Mouse (Mus musculus) MEL (cell line): ENCODE measurements at regions not wholly inside any gene's neighbourhood (a gene's known extent, or its start where the extent isn't known, plus 50 kb on each side); places are given as distances from the start of the nearest gene placed in this dataset.

Experiments
- DNase-seq: peaks from one replicate; pipeline ENCODE4 v3.0.0; 2011; ENCODE audit warnings: low read depth, low spot score
- H3K27ac ChIP-seq: 2 replicates; pipeline ENCODE4 v1.5.1; 2012; ENCODE audit warnings: low read depth, mild to moderate bottlenecking, control low read depth, low read length, moderate library complexity; ENCODE audit not compliant: control insufficient read depth
- H3K27me3 ChIP-seq, 2 experiments: fragments of 150-350 bp in 1 of 2; sonication (generic) in 1 of 2; 2 replicates each; pipeline ENCODE4 v1.6.1; 2012; ENCODE audit warnings: low read length in 2 of 2, mild to moderate bottlenecking in 2 of 2, improper control_type of control experiment in 1 of 2, moderate library complexity in 1 of 2; ENCODE audit not compliant: insufficient read depth in 2 of 2, control insufficient read depth in 1 of 2
- H3K36me3 ChIP-seq, 2 experiments: 2 replicates each; pipeline ENCODE4 v1.6.1; 2012 to 2014; ENCODE audit warnings: low read length in 2 of 2, improper control_type of control experiment in 1 of 2, inconsistent platforms in 1 of 2, mild to moderate bottlenecking in 1 of 2; ENCODE audit not compliant: insufficient read depth in 2 of 2, control insufficient read depth in 1 of 2
- H3K4me1 ChIP-seq, 2 experiments: fragments of 150-350 bp in 1 of 2; sonication (generic) in 1 of 2; 2 replicates each; pipeline ENCODE4 v1.6.1; 2012; ENCODE audit warnings: low read length in 2 of 2, improper control_type of control experiment in 1 of 2, mild to moderate bottlenecking in 1 of 2; ENCODE audit not compliant: insufficient read depth in 2 of 2, control insufficient read depth in 1 of 2
- H3K4me3 ChIP-seq, 2 experiments: fragments of 150-350 bp in 1 of 2; sonication (generic) in 1 of 2; 2 replicates each; pipeline ENCODE4 v1.5.1; 2012; ENCODE audit warnings: low read depth in 2 of 2, low read length in 2 of 2, mild to moderate bottlenecking in 2 of 2, moderate library complexity in 2 of 2, control low read depth in 1 of 2, improper control_type of control experiment in 1 of 2; ENCODE audit not compliant: control insufficient read depth in 1 of 2, insufficient read depth in 1 of 2
- H3K79me2 ChIP-seq: 2 replicates; pipeline ENCODE4 v1.6.1; 2012; ENCODE audit warnings: mild to moderate bottlenecking, low read length, moderate library complexity; ENCODE audit not compliant: control insufficient read depth, poor library complexity, insufficient read depth
- H3K9ac ChIP-seq: 2 replicates; pipeline ENCODE4 v1.6.1; 2012; ENCODE audit warnings: low read depth, mild to moderate bottlenecking, control low read depth, low read length, moderate library complexity; ENCODE audit not compliant: control insufficient read depth, poor library complexity, severe bottlenecking
- H3K9me3 ChIP-seq: fragments of 150-350 bp; sonication (generic); replicated peaks from 2 replicates; pipeline ENCODE4 v1.6.1; 2012; ENCODE audit warnings: mild to moderate bottlenecking, low read length, improper control_type of control experiment, moderate library complexity; ENCODE audit not compliant: insufficient read depth
- BHLHE40 ChIP-seq: IDR thresholded peaks from 2 replicates; pipeline ENCODE4 v1.6.1; 2012; ENCODE audit warnings: low read depth, mild to moderate bottlenecking, inconsistent platforms, low read length, improper control_type of control experiment, borderline replicate concordance
- CHD2 ChIP-seq: IDR thresholded peaks from 2 replicates; pipeline ENCODE4 v1.6.1; 2011; ENCODE audit warnings: low read length, improper control_type of control experiment
- E2F4 ChIP-seq: IDR thresholded peaks from 2 replicates; pipeline ENCODE4 v1.6.1; 2011; ENCODE audit warnings: low read depth, low read length, improper control_type of control experiment, borderline replicate concordance
- ETS1 ChIP-seq: IDR thresholded peaks from 2 replicates; pipeline ENCODE4 v1.6.1; 2012; ENCODE audit warnings: low read depth, mild to moderate bottlenecking, inconsistent platforms, low read length, improper control_type of control experiment, moderate library complexity
- GABPA ChIP-seq: IDR thresholded peaks from 2 replicates; pipeline ENCODE4 v1.6.1; 2012; ENCODE audit warnings: low read depth, mild to moderate bottlenecking, inconsistent platforms, low read length, improper control_type of control experiment, moderate library complexity
- GATA1 ChIP-seq: IDR thresholded peaks from 2 replicates; pipeline ENCODE4 v1.6.1; 2011; ENCODE audit warnings: low read depth, low read length, improper control_type of control experiment
- KAT2A ChIP-seq: conservative IDR thresholded peaks from 2 replicates; pipeline ENCODE4 v1.6.1; 2012; ENCODE audit warnings: low read depth, low read length, improper control_type of control experiment, inconsistent platforms
- MAZ ChIP-seq: IDR thresholded peaks from 2 replicates; pipeline ENCODE4 v1.6.1; 2012; ENCODE audit warnings: low read depth, mild to moderate bottlenecking, inconsistent platforms, low read length, improper control_type of control experiment
- MEF2A ChIP-seq: IDR thresholded peaks from 2 replicates; pipeline ENCODE4 v1.6.1; 2014; ENCODE audit warnings: low read depth, mild to moderate bottlenecking, inconsistent platforms, low read length, improper control_type of control experiment; ENCODE audit not compliant: poor library complexity, insufficient replicate concordance, severe bottlenecking; ENCODE audit errors: extremely low read depth
- MYB ChIP-seq: IDR thresholded peaks from 2 replicates; pipeline ENCODE4 v1.6.1; 2011; ENCODE audit warnings: mild to moderate bottlenecking, low read depth, low read length, improper control_type of control experiment
- NELFE ChIP-seq: IDR thresholded peaks from 2 replicates; pipeline ENCODE4 v1.6.1; 2011; ENCODE audit warnings: low read depth, low read length, improper control_type of control experiment
- NRF1 ChIP-seq: IDR thresholded peaks from 2 replicates; pipeline ENCODE4 v1.6.1; 2014; ENCODE audit warnings: low read depth, mild to moderate bottlenecking, inconsistent platforms, low read length, improper control_type of control experiment, moderate library complexity; ENCODE audit not compliant: poor library complexity, insufficient read depth, severe bottlenecking
- POLR2A ChIP-seq, 2 experiments: IDR thresholded peaks; 2 replicates each; pipeline ENCODE4 v1.6.1; 2011 to 2012; ENCODE audit warnings: low read length in 2 of 2, mild to moderate bottlenecking in 2 of 2, control low read depth in 1 of 2, improper control_type of control experiment in 1 of 2, low read depth in 1 of 2, moderate library complexity in 1 of 2; ENCODE audit not compliant: control insufficient read depth in 1 of 2, insufficient read depth in 1 of 2, poor library complexity in 1 of 2
- RAD21 ChIP-seq: IDR thresholded peaks from 2 replicates; pipeline ENCODE4 v1.6.1; 2011; ENCODE audit warnings: mild to moderate bottlenecking, low read depth, low read length, improper control_type of control experiment
- RCOR1 ChIP-seq: IDR thresholded peaks from 2 replicates; pipeline ENCODE4 v1.6.1; 2012; ENCODE audit warnings: low read depth, mild to moderate bottlenecking, inconsistent platforms, low read length, improper control_type of control experiment
- SMC3 ChIP-seq: IDR thresholded peaks from 2 replicates; pipeline ENCODE4 v1.6.1; 2011; ENCODE audit warnings: low read depth, low read length, improper control_type of control experiment
- TBP ChIP-seq: IDR thresholded peaks from 2 replicates; pipeline ENCODE4 v1.8.0; 2011; ENCODE audit warnings: low read depth, low read length, improper control_type of control experiment
- UBTF ChIP-seq: IDR thresholded peaks from 2 replicates; pipeline ENCODE4 v1.6.1; 2012; ENCODE audit warnings: low read depth, mild to moderate bottlenecking, inconsistent platforms, low read length, improper control_type of control experiment, moderate library complexity, borderline replicate concordance; ENCODE audit not compliant: insufficient read depth
- USF2 ChIP-seq, 2 experiments: IDR thresholded peaks; 2 replicates each; pipeline ENCODE4 v1.6.1; 2011 to 2012; ENCODE audit warnings: improper control_type of control experiment in 2 of 2, low read length in 2 of 2, borderline replicate concordance in 1 of 2, inconsistent platforms in 1 of 2, low read depth in 1 of 2, mild to moderate bottlenecking in 1 of 2; ENCODE audit not compliant: insufficient read depth in 1 of 2
- ZNF384 ChIP-seq: IDR thresholded peaks from 2 replicates; pipeline ENCODE4 v1.6.1; 2012; ENCODE audit warnings: low read depth, mild to moderate bottlenecking, inconsistent platforms, low read length, improper control_type of control experiment

- Histone ChIP-seq H3K4me3 (no peak overlapping the region), H3K79me2 (no peaks in the 10 kb centered on the region), H3K36me3 (no peaks in the 10 kb centered on the region), H3K9me3 (no peaks in the 10 kb centered on the region), H3K27ac (no peak overlapping the region), H3K4me1 (no peaks in the 10 kb centered on the region), H3K27me3 (no peaks in the 10 kb centered on the region; a peak in 1 of 4 replicates), H3K9ac (no peak overlapping the region)
- TF ChIP-seq KAT2A: no peak
- no peak for TF ChIP-seq E2F4
- TF ChIP-seq TBP: no peak
- no peak for TF ChIP-seq SMC3
- TF ChIP-seq USF2 (IDR thresholded peaks at IDR 0.05; ENCODE audit: borderline replicate concordance in 1 of 2, insufficient read depth in 1 of 2, low read depth in 1 of 2, low read length in 2 of 2): no peak
- TF ChIP-seq GATA1: no peak
- TF ChIP-seq MYB: no peak
- no peak for TF ChIP-seq NELFE
- no peak for TF ChIP-seq BHLHE40
- TF ChIP-seq RAD21: no peak
- no peak for TF ChIP-seq GABPA
- no peak for TF ChIP-seq MAZ
- no peak for TF ChIP-seq NRF1
- no peak for TF ChIP-seq POLR2A (IDR thresholded peaks at IDR 0.05; ENCODE audit: control insufficient read depth in 1 of 2, insufficient read depth in 1 of 2, low read depth in 1 of 2, low read length in 2 of 2, poor library complexity in 1 of 2)
- TF ChIP-seq CHD2: no peak
- no peak for TF ChIP-seq ZNF384
- no peak for TF ChIP-seq MEF2A
- no peak for TF ChIP-seq RCOR1
- no peak for TF ChIP-seq UBTF
- DNase-seq: no peak
These were observed 299.8 kb downstream of the Psat1 start for GRCm38 (mm10) chr19:15647313-15647712.

DNA sequence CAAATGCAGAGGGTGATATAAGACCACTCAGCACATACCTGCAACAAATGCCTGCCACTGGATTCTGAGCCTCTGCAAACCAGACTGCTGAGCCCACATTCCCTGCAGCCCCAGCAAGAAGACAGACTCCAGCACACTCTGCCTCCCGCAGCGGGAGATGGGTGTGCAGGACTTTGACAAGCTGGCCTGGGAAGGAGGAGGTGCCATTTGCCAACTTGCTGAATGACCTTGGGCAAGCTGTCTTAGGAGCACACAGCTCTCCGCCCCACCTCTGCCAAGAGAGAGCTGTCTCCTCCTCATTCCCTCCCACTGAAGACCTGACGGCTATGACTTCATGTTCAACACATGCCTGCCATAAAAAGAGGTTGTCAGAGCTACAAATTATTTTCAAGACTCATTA lies 302.4 kb downstream of the Psat1 start:
- no peaks in the 10 kb centered on the region for H3K27me3 ChIP-seq
- no peak overlapping the region for H3K9ac ChIP-seq
- H3K4me1 ChIP-seq: no peaks in the 10 kb centered on the region
- no peak overlapping the region for H3K4me3 ChIP-seq
- H3K36me3 ChIP-seq: no peaks in the 10 kb centered on the region
- H3K79me2 ChIP-seq: no peaks in the 10 kb centered on the region
- no peak overlapping the region for H3K27ac ChIP-seq
- no peaks in the 10 kb centered on the region for H3K9me3 ChIP-seq
- TF ChIP-seq RCOR1 (no peak), KAT2A (no peak), ETS1 (no peak), RAD21 (no peak), CHD2 (no peak), USF2 (IDR thresholded peaks at IDR 0.05; ENCODE audit: borderline replicate concordance in 1 of 2, insufficient read depth in 1 of 2, low read depth in 1 of 2, low read length in 2 of 2) (no peak), POLR2A (IDR thresholded peaks at IDR 0.05; ENCODE audit: control insufficient read depth in 1 of 2, insufficient read depth in 1 of 2, low read depth in 1 of 2, low read length in 2 of 2, poor library complexity in 1 of 2) (no peak)
- DNase-seq: no peak
